Mouse (Mus musculus): ENCODE results near the gene Lrch1.

- TF ChIP-seq CTCF (IDR thresholded peaks at IDR 0.05; ENCODE audit: low read depth) = no peak
- TF ChIP-seq EP300 (IDR thresholded peaks at IDR 0.05; ENCODE audit: low read depth) = no peak
These were observed 81.9 kb downstream of the Lrch1 start for GRCm38 (mm10) chr14:74865738-74866137.

Measured in liver, embryonic 14.5 days (tissue).